Mouse (Mus musculus) heart, embryonic 14.5 days (tissue): ENCODE data around the gene Natd1. TPM values are rescaled to one million over a fixed set of nuclear protein-coding genes. Genes with fewer than 3 reads are reported as not detected.

Experiments
- ATAC-seq: fragments of 200-750 bp; cut with Nextera tagmentation; 2 replicates; pipeline ENCODE4 v1.8.0; 2017; ENCODE audit warnings: low read depth, moderate TSS enrichment; ENCODE audit not compliant: insufficient number of reproducible peaks, insufficient read depth, low FRiP score
- H3K27ac ChIP-seq, 2 experiments: fragments of 200-500 bp in 1 of 2; fragments of 300-500 bp in 1 of 2; sonication (generic) in 1 of 2; replicated peaks in 1 of 2; 2 replicates each; pipeline ENCODE4 v1.5.1; 2012 to 2014; ENCODE audit warnings: low read depth in 2 of 2, low read length in 2 of 2, control low read depth in 1 of 2, mild to moderate bottlenecking in 1 of 2, mixed read lengths in 1 of 2; ENCODE audit not compliant: control insufficient read depth in 1 of 2, insufficient read depth in 1 of 2
- H3K27me3 ChIP-seq: fragments of 300-500 bp; sonication (generic); 2 replicates; pipeline ENCODE4 v1.6.1; 2014; ENCODE audit warnings: mild to moderate bottlenecking, low read length, control low read depth; ENCODE audit not compliant: control insufficient read depth, insufficient read depth
- H3K36me3 ChIP-seq: fragments of 300-500 bp; sonication (generic); 2 replicates; pipeline ENCODE4 v1.6.1; 2014; ENCODE audit warnings: mild to moderate bottlenecking, control low read depth, low read length, mixed read lengths; ENCODE audit not compliant: control insufficient read depth, insufficient read depth
- H3K4me1 ChIP-seq, 2 experiments: fragments of 200-500 bp in 1 of 2; fragments of 300-500 bp in 1 of 2; sonication (generic) in 1 of 2; 2 replicates each; pipeline ENCODE4 v1.6.1; 2012 to 2014; ENCODE audit warnings: low read length in 2 of 2, control low read depth in 1 of 2, mixed read lengths in 1 of 2; ENCODE audit not compliant: control insufficient read depth in 2 of 2, insufficient read depth in 2 of 2
- H3K4me2 ChIP-seq: fragments of 300-500 bp; sonication (generic); 2 replicates; pipeline ENCODE4 v1.6.1; 2014; ENCODE audit warnings: mild to moderate bottlenecking, low read length
- H3K4me3 ChIP-seq, 2 experiments: fragments of 200-500 bp in 1 of 2; fragments of 300-500 bp in 1 of 2; sonication (generic) in 1 of 2; 2 replicates each; pipeline ENCODE4 v1.5.1; 2012 to 2014; ENCODE audit warnings: low read length in 2 of 2, mild to moderate bottlenecking in 2 of 2, control low read depth in 1 of 2, low read depth in 1 of 2, moderate library complexity in 1 of 2; ENCODE audit not compliant: control insufficient read depth in 1 of 2, insufficient read depth in 1 of 2
- H3K9ac ChIP-seq: fragments of 300-500 bp; sonication (generic); 2 replicates; pipeline ENCODE4 v1.6.1; 2014; ENCODE audit warnings: mild to moderate bottlenecking, low read length
- H3K9me3 ChIP-seq: fragments of 300-500 bp; sonication (generic); 2 replicates; pipeline ENCODE4 v1.6.1; 2016; ENCODE audit warnings: low read length, control low read depth; ENCODE audit not compliant: control insufficient read depth
- WGBS: fragments of 180-500 bp; shearing (Covaris S2); extraction: QIAGEN DNeasy Blood & Tissue Kit; methylation state at CpG from one replicate; pipeline ENCODE4 v1.1.7; 2014; 5-methylcytosine and 5-hydroxymethylcytosine counted together
- polyA plus RNA-seq: library from polyadenylated mRNA; unstranded; fragments of >200 nt; fragmentation: Nextera tagmentation; extraction: Ambion mirVana; gene quantifications from 2 replicates; pipeline ENCODE4 v1.2.1, GENCODE M21; 2014

Natd1 gene
- polyA plus RNA-seq, 1 experiment from 2014 or later = 20.4 TPM

- Histone ChIP-seq H3K4me1 (peaks cover 2% of the 10 kb centered on the region in 2 experiments; a peak in 3 of 4 replicates), H3K9me3 (no peaks in the 10 kb centered on the region), H3K9ac (no peak overlapping the region), H3K36me3 (peaks cover 35% of the 10 kb centered on the region), H3K4me2 (no peak overlapping the region), H3K27me3 (no peaks in the 10 kb centered on the region), H3K27ac (no peak overlapping the region), H3K4me3 (no peak overlapping the region)
- 81% methylated on average over 4 of the region's 4 CpGs for WGBS
- ATAC-seq = no peak
Measured at GRCm38 (mm10) chr11:60906449-60906848, 8.1 kb downstream of the Natd1 start.

DNA sequence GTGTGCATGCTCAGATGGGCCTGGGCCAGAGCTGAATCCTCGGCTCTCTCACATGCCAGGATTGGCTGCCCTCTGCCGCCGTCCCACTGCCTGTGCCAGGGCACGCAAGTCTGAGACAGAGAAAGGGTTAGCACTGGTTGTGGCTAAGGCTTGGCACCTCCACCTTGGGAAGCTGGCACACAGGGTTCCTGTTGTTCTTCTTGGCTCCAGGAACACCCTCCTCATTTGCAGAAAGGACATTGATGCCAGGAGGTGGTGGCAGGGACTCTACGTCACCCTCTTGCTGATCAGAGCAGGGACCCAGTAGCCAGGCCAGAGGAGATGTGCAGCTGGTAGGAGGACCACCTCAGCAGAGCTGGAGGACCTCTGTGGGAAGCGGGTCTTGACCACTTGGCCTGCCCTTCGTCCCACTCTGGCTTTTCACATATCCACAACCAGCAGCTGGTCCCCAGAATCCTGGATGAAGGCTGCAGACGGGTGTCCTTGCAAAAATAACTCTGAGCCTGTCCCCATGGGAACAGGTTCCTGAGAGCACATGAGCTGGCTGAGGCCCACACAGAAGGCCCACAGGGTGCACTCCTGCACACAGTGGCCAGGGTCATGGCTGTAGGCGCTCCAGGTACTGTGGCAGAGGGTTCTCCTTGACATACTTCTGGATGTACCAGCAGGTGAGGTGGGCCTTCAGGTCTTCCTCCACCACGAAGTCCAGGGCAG lies 9.0 kb downstream of the Natd1 start:
- Histone ChIP-seq H3K9me3 (no peaks in the 10 kb centered on the region), H3K27me3 (no peaks in the 10 kb centered on the region), H3K4me2 (no peak overlapping the region), H3K4me1 (peaks cover 0 to 2% of the 10 kb centered on the region in 2 experiments; a peak in 2 of 4 replicates), H3K27ac (no peak overlapping the region), H3K36me3 (peaks cover 35% of the 10 kb centered on the region), H3K9ac (no peak overlapping the region), H3K4me3 (no peak overlapping the region)
- WGBS = 86% methylated on average over 10 of the region's 10 CpGs
- ATAC-seq = no peak

- Histone ChIP-seq H3K4me3 (no peak overlapping the region), H3K4me2 (no peak overlapping the region), H3K27ac (no peak overlapping the region), H3K36me3 (peaks cover 31% of the 10 kb centered on the region), H3K9ac (no peak overlapping the region), H3K4me1 (peaks cover 0 to 2% of the 10 kb centered on the region in 2 experiments; a peak in 2 of 4 replicates), H3K27me3 (no peaks in the 10 kb centered on the region), H3K9me3 (no peaks in the 10 kb centered on the region)
- 84% methylated on average over 6 of the region's 6 CpGs for WGBS
- ATAC-seq = no peak; the same call in 1 of the 2 replicates
Measured at GRCm38 (mm10) chr11:60903661-60904061, 10.9 kb downstream of the Natd1 start.

DNA sequence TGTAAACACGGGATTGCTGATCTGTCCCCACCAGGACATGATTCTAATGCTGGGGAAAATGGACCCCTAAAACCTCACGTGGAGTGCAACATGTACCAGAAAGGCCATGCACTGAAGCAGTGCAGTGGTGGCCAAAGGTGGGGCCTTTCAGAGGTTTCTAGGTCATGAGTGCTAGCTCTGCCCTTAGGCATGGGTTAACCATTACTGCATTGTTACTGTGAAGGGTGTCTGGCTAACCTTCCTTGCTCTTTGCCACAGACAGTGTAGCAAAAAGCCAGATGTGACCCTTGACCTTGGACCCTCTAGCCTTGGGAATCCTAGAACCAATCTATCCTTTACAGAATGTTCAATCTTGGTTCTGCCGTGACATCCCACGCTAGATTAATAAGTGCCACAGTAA lies 12.1 kb downstream of the Natd1 start:
- WGBS = 71% methylated on average over 4 of the region's 4 CpGs
- no peak overlapping the region for H3K4me3 ChIP-seq
- peaks cover 0 to 2% of the 10 kb centered on the region in 2 experiments; a peak in 2 of 4 replicates for H3K4me1 ChIP-seq
- H3K9me3 ChIP-seq = no peaks in the 10 kb centered on the region
- H3K36me3 ChIP-seq = peaks cover 31% of the 10 kb centered on the region
- no peak overlapping the region for H3K4me2 ChIP-seq
- no peak for ATAC-seq
- no peaks in the 10 kb centered on the region for H3K27me3 ChIP-seq
- H3K27ac ChIP-seq = no peak overlapping the region
- no peak overlapping the region for H3K9ac ChIP-seq

- 77% methylated on average over 7 of the region's 7 CpGs for WGBS
- H3K9me3 ChIP-seq = no peaks in the 10 kb centered on the region
- no peak overlapping the region for H3K4me3 ChIP-seq
- H3K27me3 ChIP-seq = no peaks in the 10 kb centered on the region
- H3K27ac ChIP-seq = no peak overlapping the region
- ATAC-seq = no peak
- H3K4me2 ChIP-seq = no peak overlapping the region
- H3K9ac ChIP-seq = no peak overlapping the region
- peaks cover 0 to 2% of the 10 kb centered on the region in 2 experiments; a peak in 2 of 4 replicates for H3K4me1 ChIP-seq
- peaks cover 31% of the 10 kb centered on the region for H3K36me3 ChIP-seq
Measured at GRCm38 (mm10) chr11:60902001-60902400, 12.5 kb downstream of the Natd1 start.

- Histone ChIP-seq H3K4me2 (peak overlapping the region; percentile 26; the same call in 1 of the 2 replicates), H3K9me3 (no peaks in the 10 kb centered on the region), H3K9ac (no peak overlapping the region), H3K4me1 (peaks cover 3 to 12% of the 10 kb centered on the region in 2 experiments), H3K36me3 (no peaks in the 10 kb centered on the region), H3K27me3 (no peaks in the 10 kb centered on the region), H3K27ac (peak overlapping the region; percentile 33 to 40; a peak in 3 of 4 replicates), H3K4me3 (no peak overlapping the region)
- WGBS = 7% methylated on average over 4 of the region's 4 CpGs
- no peak for ATAC-seq
Measured at GRCm38 (mm10) chr11:60895915-60896314, 18.6 kb downstream of the Natd1 start.

GRCm38 (mm10) chr11:60890744-60891143 lies 23.8 kb downstream of the Natd1 start:
- Histone ChIP-seq H3K36me3 (no peaks in the 10 kb centered on the region), H3K4me3 (no peak overlapping the region), H3K4me1 (peaks cover 4% of the 10 kb centered on the region in 2 experiments), H3K4me2 (no peak overlapping the region), H3K9me3 (no peaks in the 10 kb centered on the region), H3K9ac (no peak overlapping the region), H3K27me3 (no peaks in the 10 kb centered on the region), H3K27ac (no peak overlapping the region)
- ATAC-seq = no peak
- WGBS = 41% methylated on average over 3 of the region's 3 CpGs
